Mouse (Mus musculus): Measurements from ENCODE around the gene Rad51ap1. TPM values are rescaled to one million over a fixed set of nuclear protein-coding genes. Genes with fewer than 3 reads are reported as not detected.

The Rad51ap1 gene
- polyA plus RNA-seq (2016; fragmentation: Nextera tagmentation; extraction: Ambion mirVana) = 56.2 and 56.7 TPM in 2 replicates

GRCm38 (mm10) chr6:126939487-126940171 is at the start of gene Rad51ap1, which contains the start of gene D6Wsu163e:
TSS of gene Rad51ap1 (minus strand) at chr6:126939587.
TSS of gene D6Wsu163e (plus strand) at chr6:126939962.
- H3K4me1 ChIP-seq = peaks cover 31% of the 10 kb centered on the region
- H3K9ac ChIP-seq (replicated peaks) = peak within 1 kb of the TSS; percentile 79
- peak within 1 kb of the TSS; percentile 98 for H3K4me2 ChIP-seq (replicated peaks)
- H3K27ac ChIP-seq (replicated peaks) = peak within 1 kb of the TSS; percentile 30; the same call in 1 of the 2 replicates
- no peaks in the 10 kb centered on the region for H3K9me3 ChIP-seq
- WGBS = under 1% methylated on average over 33 of the region's 33 CpGs
- ATAC-seq (ENCODE audit: low FRiP score, low read depth) = peak; percentile 98
- H3K27me3 ChIP-seq = no peaks in the 10 kb centered on the region
- peak within 1 kb of the TSS; percentile 78 for H3K4me3 ChIP-seq
- peaks cover 14% of the 10 kb centered on the region; the same call in 1 of the 2 replicates for H3K36me3 ChIP-seq

- 80% methylated on average over 5 of the region's 5 CpGs for WGBS
- Histone ChIP-seq H3K4me1 (no peaks in the 10 kb centered on the region), H3K27ac (replicated peaks) (no peak overlapping the region), H3K4me2 (replicated peaks) (no peak overlapping the region), H3K4me3 (no peak overlapping the region), H3K9ac (replicated peaks) (no peak overlapping the region), H3K9me3 (no peaks in the 10 kb centered on the region), H3K27me3 (no peaks in the 10 kb centered on the region), H3K36me3 (0 out of 2 replicates have a peak, but pooled peaks cover 6% of the 10 kb centered on the region)
- no peak for ATAC-seq (ENCODE audit: low FRiP score, low read depth)
Measured at GRCm38 (mm10) chr6:126981539-126982234, 42.3 kb upstream of the Rad51ap1 start.

GRCm38 (mm10) chr6:126966241-126967026 is 27.0 kb upstream of the Rad51ap1 start:
- peaks cover 34% of the 10 kb centered on the region for H3K36me3 ChIP-seq
- no peak for ATAC-seq (ENCODE audit: low FRiP score, low read depth)

DNA sequence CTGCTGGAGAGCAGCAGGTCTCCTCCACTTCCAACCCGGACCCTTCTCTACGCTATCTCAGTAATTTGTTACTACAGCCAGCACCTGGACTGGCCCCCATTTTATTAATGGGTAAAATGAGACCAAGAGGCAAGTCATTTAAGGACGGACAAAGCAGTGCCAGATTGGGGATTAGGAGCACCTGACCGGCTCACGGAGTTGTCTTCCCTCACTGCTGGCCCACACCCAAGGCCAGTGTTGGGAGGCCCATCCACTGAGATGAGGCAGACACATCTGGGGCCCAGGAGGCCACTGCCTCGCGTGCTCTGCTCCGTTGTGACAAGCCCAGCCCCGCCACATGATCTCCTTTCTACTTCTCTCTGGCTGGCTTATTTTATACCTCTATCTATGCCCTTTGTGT is 24.0 kb upstream of the Rad51ap1 start:
- H3K36me3 ChIP-seq = peaks cover 33% of the 10 kb centered on the region
- no peak for ATAC-seq (ENCODE audit: low FRiP score, low read depth)
- WGBS = 89% methylated on average over 9 of the region's 9 CpGs

More at GRCm38 (mm10) chr6:126966241-126967026, 27.0 kb upstream of the Rad51ap1 start:
- H3K27me3 ChIP-seq = no peaks in the 10 kb centered on the region
- no peak overlapping the region for H3K4me3 ChIP-seq
- H3K9me3 ChIP-seq = no peaks in the 10 kb centered on the region
- 89% methylated on average over 14 of the region's 14 CpGs for WGBS
- H3K27ac ChIP-seq (replicated peaks) = no peak overlapping the region
- H3K4me1 ChIP-seq = no peaks in the 10 kb centered on the region
- H3K9ac ChIP-seq (replicated peaks) = no peak overlapping the region
- H3K4me2 ChIP-seq (replicated peaks) = no peak overlapping the region

GRCm38 (mm10) chr6:126962709-126963108 is 23.3 kb upstream of the Rad51ap1 start:
- no peak overlapping the region for H3K4me2 ChIP-seq (replicated peaks)
- peaks cover 26% of the 10 kb centered on the region for H3K36me3 ChIP-seq
- no peak overlapping the region for H3K4me3 ChIP-seq
- H3K27me3 ChIP-seq = no peaks in the 10 kb centered on the region
- H3K4me1 ChIP-seq = no peaks in the 10 kb centered on the region
- H3K9ac ChIP-seq (replicated peaks) = no peak overlapping the region
- no peaks in the 10 kb centered on the region for H3K9me3 ChIP-seq
- ATAC-seq (ENCODE audit: low FRiP score, low read depth) = no peak
- H3K27ac ChIP-seq (replicated peaks) = no peak overlapping the region
- WGBS = 92% methylated on average over 5 of the region's 5 CpGs

More for the DNA sequence above, 24.0 kb upstream of the Rad51ap1 start:
- H3K4me3 ChIP-seq = no peak overlapping the region
- H3K27ac ChIP-seq (replicated peaks) = no peak overlapping the region
- no peak overlapping the region for H3K4me2 ChIP-seq (replicated peaks)
- no peaks in the 10 kb centered on the region for H3K4me1 ChIP-seq
- H3K9me3 ChIP-seq = no peaks in the 10 kb centered on the region
- no peak overlapping the region for H3K9ac ChIP-seq (replicated peaks)
- H3K27me3 ChIP-seq = no peaks in the 10 kb centered on the region

GRCm38 (mm10) chr6:126961371-126962018 is 22.1 kb upstream of the Rad51ap1 start:
- Histone ChIP-seq H3K4me3 (no peak overlapping the region), H3K4me2 (replicated peaks) (no peak overlapping the region), H3K36me3 (peaks cover 30% of the 10 kb centered on the region), H3K27me3 (no peaks in the 10 kb centered on the region), H3K4me1 (no peaks in the 10 kb centered on the region), H3K27ac (replicated peaks) (no peak overlapping the region), H3K9ac (replicated peaks) (no peak overlapping the region), H3K9me3 (no peaks in the 10 kb centered on the region)
- ATAC-seq (ENCODE audit: low FRiP score, low read depth) = no peak
- WGBS = 90% methylated on average over 8 of the region's 8 CpGs

DNA sequence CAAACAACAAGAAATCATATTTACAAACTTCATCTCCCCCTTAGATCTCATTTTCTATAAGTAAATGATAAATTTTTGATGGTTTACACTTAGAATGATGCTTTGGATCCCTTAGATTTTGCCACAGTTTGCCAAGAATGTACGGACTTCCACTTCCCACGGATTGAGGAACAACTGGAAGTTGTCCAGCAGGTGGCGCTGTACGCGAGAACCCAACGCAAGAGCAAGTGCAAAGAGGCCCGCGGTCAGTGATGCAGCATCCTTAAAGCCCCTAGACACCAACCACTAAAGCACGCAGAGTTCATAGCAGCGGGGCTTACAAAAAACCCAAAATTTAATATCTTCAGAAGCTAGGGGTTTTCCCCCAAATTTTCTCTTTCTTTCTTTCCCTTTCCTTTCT is 16.3 kb upstream of the Rad51ap1 start:
- Histone ChIP-seq H3K9me3 (no peaks in the 10 kb centered on the region), H3K4me1 (no peaks in the 10 kb centered on the region), H3K27me3 (no peaks in the 10 kb centered on the region), H3K36me3 (peaks cover 22% of the 10 kb centered on the region), H3K4me3 (no peak overlapping the region), H3K4me2 (replicated peaks) (no peak overlapping the region), H3K9ac (replicated peaks) (no peak overlapping the region), H3K27ac (replicated peaks) (no peak overlapping the region)
- no peak for ATAC-seq (ENCODE audit: low FRiP score, low read depth)
- whole genome bisulfite sequencing = 9% methylated on average over 10 of the region's 10 CpGs

DNA sequence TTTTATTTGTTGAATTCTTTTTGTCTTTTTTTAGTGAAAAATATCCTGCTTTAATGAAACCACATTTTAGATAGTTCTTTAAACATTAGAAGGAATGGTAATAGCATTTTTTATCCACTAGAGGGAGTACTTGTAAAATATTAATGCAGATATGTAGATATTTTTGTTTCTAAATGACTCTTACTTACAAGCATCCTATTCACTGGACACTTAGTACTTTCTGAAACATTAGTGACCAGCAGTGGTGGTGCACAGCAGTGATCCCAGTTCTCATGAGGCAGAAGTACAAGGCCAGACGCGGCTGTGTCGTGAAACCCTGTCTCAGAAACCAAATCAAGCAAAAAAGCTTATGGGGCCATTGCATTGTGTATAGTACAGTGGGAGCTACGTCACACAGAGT is 8.9 kb upstream of the Rad51ap1 start:
- WGBS = 90% methylated on average over 4 of the region's 4 CpGs
- H3K9ac ChIP-seq (replicated peaks) = no peak overlapping the region
- peaks cover 38% of the 10 kb centered on the region for H3K36me3 ChIP-seq
- no peaks in the 10 kb centered on the region for H3K4me1 ChIP-seq
- no peak overlapping the region for H3K4me3 ChIP-seq
- no peak overlapping the region for H3K4me2 ChIP-seq (replicated peaks)
- no peak for ATAC-seq (ENCODE audit: low FRiP score, low read depth)
- H3K27me3 ChIP-seq = no peaks in the 10 kb centered on the region
- no peak overlapping the region for H3K27ac ChIP-seq (replicated peaks)
- H3K9me3 ChIP-seq = no peaks in the 10 kb centered on the region

- 4% methylated on average over 5 of the region's 5 CpGs for WGBS
Measured at GRCm38 (mm10) chr6:126940451-126940850, 1.1 kb upstream of the Rad51ap1 start.

DNA sequence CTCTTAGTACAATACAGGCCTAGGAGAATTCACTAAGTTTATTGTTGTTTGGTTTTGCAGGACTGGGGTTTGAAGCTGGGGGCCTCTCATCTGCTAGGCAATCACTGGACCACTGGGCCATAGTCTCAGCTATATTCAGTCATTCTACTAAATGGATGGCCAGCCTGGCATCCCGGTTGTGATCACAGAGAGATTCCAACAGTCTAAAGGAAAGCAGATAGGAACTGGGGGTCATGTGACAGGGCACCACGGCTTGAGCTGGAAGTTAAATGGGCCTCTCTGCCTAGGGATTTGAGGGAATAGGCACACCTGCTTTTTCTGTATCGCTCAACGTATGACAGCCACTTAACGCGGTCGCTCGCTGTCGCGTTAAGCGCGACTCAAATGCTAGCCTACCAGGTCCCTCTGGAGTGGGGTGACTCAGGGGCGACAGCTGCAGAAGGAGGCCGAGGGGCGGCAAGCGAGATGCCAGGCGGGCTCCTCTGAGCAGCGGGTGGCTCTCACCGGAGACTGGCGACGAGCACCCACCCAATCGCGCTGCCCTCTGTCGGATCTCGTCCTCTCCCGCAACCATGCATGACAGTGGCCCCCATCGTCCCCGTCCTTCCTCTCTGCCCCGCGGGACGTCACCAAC is 417 bp downstream of the Rad51ap1 start:
- peak overlapping the region; percentile 78 for H3K4me3 ChIP-seq
- ATAC-seq (ENCODE audit: low FRiP score, low read depth) = no peak; the same call in 1 of the 2 replicates
- no peaks in the 10 kb centered on the region for H3K27me3 ChIP-seq
- H3K9me3 ChIP-seq = no peaks in the 10 kb centered on the region
- H3K4me2 ChIP-seq (replicated peaks) = peak overlapping the region; percentile 98
- peak overlapping the region; percentile 16; the same call in 1 of the 2 replicates for H3K27ac ChIP-seq (replicated peaks)
- H3K36me3 ChIP-seq = peaks cover 10% of the 10 kb centered on the region; the same call in 1 of the 2 replicates
- peak overlapping the region; percentile 79 for H3K9ac ChIP-seq (replicated peaks)
- H3K4me1 ChIP-seq = peaks cover 31% of the 10 kb centered on the region
- under 1% methylated on average over 31 of the region's 31 CpGs for WGBS

More at GRCm38 (mm10) chr6:126940451-126940850, 1.1 kb upstream of the Rad51ap1 start:
- H3K36me3 ChIP-seq = peaks cover 22% of the 10 kb centered on the region
- H3K4me2 ChIP-seq (replicated peaks) = peak overlapping the region; percentile 98
- no peaks in the 10 kb centered on the region for H3K9me3 ChIP-seq
- H3K27ac ChIP-seq (replicated peaks) = no peak overlapping the region
- H3K4me1 ChIP-seq = peaks cover 31% of the 10 kb centered on the region
- peak overlapping the region; percentile 78 for H3K4me3 ChIP-seq
- no peaks in the 10 kb centered on the region for H3K27me3 ChIP-seq
- H3K9ac ChIP-seq (replicated peaks) = peak overlapping the region; percentile 37; the same call in 1 of the 2 replicates
- ATAC-seq (ENCODE audit: low FRiP score, low read depth) = no peak

DNA sequence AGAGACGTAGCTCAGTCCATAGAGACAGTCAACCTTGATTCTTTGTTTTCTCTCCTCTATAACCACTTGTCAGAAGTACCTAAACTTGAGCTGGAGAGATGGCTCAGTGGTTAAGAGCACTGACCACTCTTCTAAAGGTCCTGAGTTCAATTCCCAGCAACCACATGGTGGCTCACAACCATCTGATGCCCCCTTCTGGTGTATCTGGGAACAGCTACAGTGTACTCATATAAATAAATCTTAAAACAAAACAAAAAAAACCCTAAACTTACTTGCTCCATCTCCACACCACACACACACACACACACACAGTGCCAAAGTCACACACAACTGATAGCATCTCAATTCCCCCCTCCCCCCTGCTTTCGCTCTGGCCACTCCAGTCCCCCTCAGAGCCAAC is 1.3 kb downstream of the Rad51ap1 start:
- no peaks in the 10 kb centered on the region for H3K27me3 ChIP-seq
- peak overlapping the region; percentile 98 for H3K4me2 ChIP-seq (replicated peaks)
- no peaks in the 10 kb centered on the region for H3K9me3 ChIP-seq
- H3K27ac ChIP-seq (replicated peaks) = no peak overlapping the region
- WGBS = 78% methylated on average over 2 of the region's 2 CpGs
- H3K36me3 ChIP-seq = peaks cover 15% of the 10 kb centered on the region
- peaks cover 31% of the 10 kb centered on the region for H3K4me1 ChIP-seq
- no peak for ATAC-seq (ENCODE audit: low FRiP score, low read depth)
- peak overlapping the region; percentile 78 for H3K4me3 ChIP-seq
- H3K9ac ChIP-seq (replicated peaks) = 0 out of 2 replicates have a peak overlapping the region, but pooled peaks have one; percentile 79
